Mouse (Mus musculus): Measurements from ENCODE around the gene Gm9049.
"Not testable (repeated sequence)": the region's sequence is repeated elsewhere in the genome, so short reads cannot be mapped to it uniquely, and the experiment has no call there.

DNA sequence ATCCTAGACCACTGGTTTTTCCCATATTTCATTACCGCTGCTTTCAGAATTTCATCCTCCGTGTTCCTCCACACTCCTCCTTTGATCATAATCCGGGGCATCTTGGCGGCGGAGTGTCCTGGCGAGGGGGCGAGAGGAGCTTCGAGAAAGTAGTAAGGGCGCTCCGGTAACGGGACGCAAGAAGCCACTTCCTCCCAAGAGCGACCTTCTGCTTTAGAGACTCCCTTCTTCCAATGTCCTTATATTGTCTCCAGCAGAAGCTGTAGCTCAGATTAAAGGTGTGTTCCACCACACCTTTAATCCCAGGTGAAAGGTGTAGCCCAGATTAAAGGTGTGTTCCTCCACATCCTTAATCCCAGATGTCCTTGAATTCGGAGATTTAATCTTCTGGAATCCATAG lies 21.6 kb downstream of the Gm9049 start, which contains the start of gene Gm9044:
- not testable (repeated sequence) for TF ChIP-seq ZNF384 (IDR thresholded peaks at IDR 0.05; ENCODE audit: low read depth, low read length); MAFK (IDR thresholded peaks at IDR 0.05; ENCODE audit: insufficient read depth, low read depth, low read length); HCFC1 (IDR thresholded peaks at IDR 0.05; ENCODE audit: borderline replicate concordance, insufficient read depth, low read length); CHD2 (IDR thresholded peaks at IDR 0.05; ENCODE audit: low read depth, low read length)

All from ES-E14 (cell line).